Mouse (Mus musculus) layer of hippocampus, adult 18-20 months (tissue): ENCODE measurements around the gene Gucy2e. TPM values are rescaled to one million over a fixed set of nuclear protein-coding genes. Genes with fewer than 3 reads are reported as not detected.

Experiments
- DNase-seq, 2 experiments: peaks; one replicate each; pipeline ENCODE4 v3.0.0; 2022; ENCODE audit warnings: low spot score in 2 of 2
- total RNA-seq, 2 experiments: library from RNA; stranded (reverse); gene quantifications; 2 replicates each; pipeline ENCODE4 v1.2.3; 2021

Gene Gucy2e
- total RNA-seq, 2 experiments from 2014 or later, result 1.5 to 1.6 TPM

GRCm38 (mm10) chr11:69174722-69175121 lies 62.1 kb downstream of the Gucy2e start:
- DNase-seq, result no peak

DNA sequence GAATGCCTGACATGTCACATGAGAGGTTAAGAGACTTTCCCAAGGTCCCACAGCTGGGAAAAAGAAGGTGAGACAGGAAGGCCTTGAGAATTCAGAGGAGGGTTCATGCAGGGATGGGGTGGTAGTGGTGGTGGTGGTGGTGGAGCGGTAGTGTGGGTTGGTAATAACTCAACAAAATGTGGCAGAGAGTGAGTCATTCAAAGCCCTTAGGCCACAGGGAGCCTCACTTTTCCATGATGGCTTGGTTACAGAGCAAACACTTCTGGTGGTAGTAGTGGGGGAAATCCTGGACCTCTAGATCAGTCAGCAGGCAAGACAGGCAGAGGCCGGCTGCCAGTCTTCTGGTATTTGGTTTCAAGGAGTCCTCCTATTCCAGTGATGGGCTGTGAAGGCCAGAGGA lies 64.2 kb downstream of the Gucy2e start:
- DNase-seq, result no peak

- DNase-seq, result peak; percentile 33 to 59
These were observed 65.2 kb downstream of the Gucy2e start for GRCm38 (mm10) chr11:69171626-69172025.

- peak; percentile 49 to 57 for DNase-seq
These were observed 67.5 kb downstream of the Gucy2e start for GRCm38 (mm10) chr11:69169313-69169712.

Other genes starting within 250 kb of the Gucy2e start
- 10 to 100 TPM; 22.1 to 23.4 TPM for gene Pfas, start 228.6 kb downstream of the Gucy2e start, total RNA-seq
- 10 to 100 TPM; 34.3 to 39.2 TPM for gene Ctc1, start 221.1 kb downstream of the Gucy2e start, total RNA-seq
- gene Aurkb, start 191.4 kb downstream of the Gucy2e start, total RNA-seq, result not detected
- 10 to 100 TPM; 32.9 to 36.4 TPM for gene Borcs6, start 177.3 kb downstream of the Gucy2e start, total RNA-seq
- 10 to 100 TPM; 15.2 to 21.0 TPM for gene Tmem107, start 166.2 kb downstream of the Gucy2e start, total RNA-seq
- gene Vamp2, start 148.5 kb downstream of the Gucy2e start, total RNA-seq, result 1,000 to 10,000 TPM in 1 of 2 experiments, 100 to 1,000 TPM in 1; 995 to 1,010 TPM
- 100 to 1,000 TPM in 1 of 2 experiments, 10 to 100 TPM in 1; 92.9 to 115 TPM for gene Per1, start 141.8 kb downstream of the Gucy2e start, total RNA-seq
- gene Hes7, start 116.6 kb downstream of the Gucy2e start, total RNA-seq, result 1 to 10 TPM; 1.1 to 1.6 TPM
- gene 9130213A22Rik, start 114.4 kb downstream of the Gucy2e start, total RNA-seq, result 1 to 10 TPM; 1.3 to 1.6 TPM
- gene Aloxe3, start 111.1 kb downstream of the Gucy2e start, total RNA-seq, result 1 to 10 TPM; 8.6 to 9.1 TPM
- gene Alox12b, start 80.0 kb downstream of the Gucy2e start, total RNA-seq, result 10 to 100 TPM; 10.7 to 18.4 TPM
- 10 to 100 TPM in 1 of 2 experiments, 1 to 10 TPM in 1; 8.6 to 10.1 TPM for gene Alox8, start 39.2 kb downstream of the Gucy2e start, total RNA-seq
- gene Cntrob, start 86.7 kb upstream of the Gucy2e start, total RNA-seq, result 10 to 100 TPM; 13.5 to 14.1 TPM
- 10 to 100 TPM; 51.4 to 59.8 TPM for gene Trappc1, start 86.9 kb upstream of the Gucy2e start, total RNA-seq
- gene Kcnab3, start 89.2 kb upstream of the Gucy2e start, total RNA-seq, result 10 to 100 TPM; 21.0 to 25.8 TPM
- 100 to 1,000 TPM; 124 to 132 TPM for gene Rnf227, start 103.4 kb upstream of the Gucy2e start, total RNA-seq
- 100 to 1,000 TPM; 531 to 556 TPM for gene Chd3, start 132.4 kb upstream of the Gucy2e start, total RNA-seq
- 100 to 1,000 TPM; 107 to 123 TPM for gene Naa38, start 158.5 kb upstream of the Gucy2e start, total RNA-seq
- 10 to 100 TPM; 47.8 to 51.2 TPM for gene Cyb5d1, start 158.6 kb upstream of the Gucy2e start, total RNA-seq
- gene Tmem88, start 161.2 kb upstream of the Gucy2e start, total RNA-seq, result 1 to 10 TPM; 2.5 to 2.7 TPM
- 10 to 100 TPM; 35.7 to 39.3 TPM for gene Kdm6b, start 176.6 kb upstream of the Gucy2e start, total RNA-seq